Comparison of ENCODE assay signal across 8 mouse cellular contexts in genomic region chr2:105016192-105016966, GRCm38 (mm10). TPM values are rescaled to one million over a fixed set of nuclear protein-coding genes. Genes with fewer than 3 reads are reported as not detected.
DNase-seq lines count a peak whose midpoint lies in the region; ATAC-seq and TF ChIP-seq lines count a peak whose summit lies in the region.

No protein-coding gene starts in this region.

- no peaks in the 10 kb centered on the region for H3K9me3 ChIP-seq in hindbrain, embryonic 12.5 days (replicated peaks)
- no peaks in the 10 kb centered on the region for H3K9me3 ChIP-seq in midbrain, embryonic 14.5 days (ENCODE audit: control insufficient read depth, low read length)

- peak overlapping the region; percentile 87 for H3K4me3 ChIP-seq in left cerebral cortex, adult 2 months
- peak overlapping the region; percentile 98 for H3K4me3 ChIP-seq in hindbrain, embryonic 12.5 days
- H3K4me3 ChIP-seq in midbrain, embryonic 14.5 days (replicated peaks; ENCODE audit: low read depth, low read length) = peak overlapping the region; percentile 90

- peaks cover 11% of the 10 kb centered on the region for H3K4me1 ChIP-seq in hindbrain, embryonic 12.5 days
- H3K4me1 ChIP-seq in midbrain, embryonic 14.5 days (ENCODE audit: control insufficient read depth, insufficient read depth, low read length) = peaks cover 11% of the 10 kb centered on the region

- H3K4me2 ChIP-seq in hindbrain, embryonic 12.5 days (replicated peaks) = peak overlapping the region; percentile 83
- H3K4me2 ChIP-seq in midbrain, embryonic 14.5 days (ENCODE audit: low read length) = peak overlapping the region; percentile 76

- H3K9ac ChIP-seq in hindbrain, embryonic 12.5 days = peak overlapping the region; percentile 93
- H3K9ac ChIP-seq in midbrain, embryonic 14.5 days (replicated peaks; ENCODE audit: low read length) = peak overlapping the region; percentile 79

- 0 out of 2 replicates have a peak, but pooled peaks have one; percentile 16 for TF ChIP-seq POLR2A in brain, embryonic 14.5 days (IDR thresholded peaks at IDR 0.05; ENCODE audit: borderline replicate concordance, extremely low read depth, insufficient read depth, insufficient read length, poor library complexity, severe bottlenecking)

- no peak for TF ChIP-seq CTCF in left cerebral cortex, adult 2 months (IDR thresholded peaks at IDR 0.05)
- TF ChIP-seq CTCF in brain, embryonic 14.5 days (IDR thresholded peaks at IDR 0.05; ENCODE audit: borderline replicate concordance, extremely low read depth, insufficient read depth, insufficient read length) = no peak

- H3K27me3 ChIP-seq in hindbrain, embryonic 12.5 days = no peaks in the 10 kb centered on the region
- H3K27me3 ChIP-seq in midbrain, embryonic 14.5 days (ENCODE audit: control insufficient read depth, insufficient read depth, low read length) = no peaks in the 10 kb centered on the region

- under 1% methylated on average over 43 of the region's 43 CpGs for WGBS in hindbrain, embryonic 12.5 days
- WGBS in midbrain, embryonic 14.5 days = under 1% methylated on average over 43 of the region's 43 CpGs

- H3K27ac ChIP-seq in left cerebral cortex, adult 2 months = peak overlapping the region; percentile 90
- peak overlapping the region; percentile 83 for H3K27ac ChIP-seq in hindbrain, embryonic 12.5 days
- peak overlapping the region; percentile 73 for H3K27ac ChIP-seq in midbrain, embryonic 14.5 days (replicated peaks; ENCODE audit: low read depth, low read length)

- H3K36me3 ChIP-seq in hindbrain, embryonic 12.5 days = peaks cover 23% of the 10 kb centered on the region
- H3K36me3 ChIP-seq in midbrain, embryonic 14.5 days (ENCODE audit: control insufficient read depth, insufficient read depth, low read length) = peaks cover 26% of the 10 kb centered on the region

- intact Hi-C loops in left cerebral cortex, adult 2 months (cut with DNase I) = loop anchor here (2.0 to 5.0 kb wide), 2 partner anchors 200 to 424 kb away; partner anchors contain the start of genes Cstf3 and Qser1
- intact Hi-C loops in left cerebral cortex, postnatal 10 days (cut with DNase I) = no loop called here

- peak; percentile 93 for ATAC-seq in hindbrain, embryonic 12.5 days (ENCODE audit: low FRiP score)
- peak; percentile 78 for ATAC-seq in midbrain, embryonic 14.5 days (ENCODE audit: low FRiP score, low TSS enrichment)

- no peak for DNase-seq in left cerebral cortex, adult 2 months (ENCODE audit: extremely low spot score in 1 of 2, low spot score in 2 of 2)
- DNase-seq in left cerebral cortex, postnatal 10 days (ENCODE audit: extremely low spot score in 1 of 2, low spot score in 2 of 2) = no peak
- DNase-seq in brain, embryonic 14.5 days (ENCODE audit: low read depth) = peak; percentile 77
- DNase-seq in midbrain, embryonic 14.5 days = no peak
- DNase-seq in thymus, postnatal 25 days = no peak
- no peak for DNase-seq in adrenal gland, adult (ENCODE audit: inconsistent age in 2 of 2, low spot score in 1 of 2)
- DNase-seq in layer of hippocampus, adult 9-11 months = no peak

RNA-seq across cellular contexts. Expression of gene Eif3m, which starts 0.5 kb away (rescaled TPM):
- total RNA-seq in left cerebral cortex, adult 2 months (2021) = 10 to 100 TPM; 83.4 to 89.8 TPM
- total RNA-seq in left cerebral cortex, postnatal 10 days (2021) = 10 to 100 TPM; 99.6 to 99.8 TPM
- polyA plus RNA-seq in brain, embryonic 14.5 days (2012; rRNA removed) = 110 and 115 TPM in 2 replicates
- 228 and 234 TPM in 2 replicates for polyA plus RNA-seq in hindbrain, embryonic 12.5 days (2016; fragmentation: Nextera tagmentation; extraction: Ambion mirVana)
- 212 and 214 TPM in 2 replicates for polyA plus RNA-seq in midbrain, embryonic 14.5 days (2014; fragmentation: Nextera tagmentation; extraction: Ambion mirVana)
